Mouse (Mus musculus) brain, embryonic 14.5 days (tissue): Measurements from ENCODE around the gene Osbpl6. TPM values are rescaled to one million over a fixed set of nuclear protein-coding genes. Genes with fewer than 3 reads are reported as not detected.
A peak's percentile ranks its signal among the peaks of the same experiment; 100 is the strongest.

ENCODE experiments used
- DNase-seq: peaks from one replicate; pipeline ENCODE4 v3.0.0-alpha.2; 2011; ENCODE audit warnings: low read depth
- CTCF ChIP-seq: fragments of 200-500 bp; IDR thresholded peaks from 2 replicates; pipeline ENCODE4 v1.5.1; 2012; ENCODE audit warnings: inconsistent platforms, mild to moderate bottlenecking, moderate library complexity, borderline replicate concordance; ENCODE audit not compliant: insufficient read depth, insufficient read length; ENCODE audit errors: extremely low read depth
- POLR2A ChIP-seq: fragments of 200-500 bp; IDR thresholded peaks from 2 replicates; pipeline ENCODE4 v1.6.1; 2012; ENCODE audit warnings: mild to moderate bottlenecking, inconsistent platforms, borderline replicate concordance; ENCODE audit not compliant: poor library complexity, insufficient read depth, insufficient read length, severe bottlenecking; ENCODE audit errors: extremely low read depth
- polyA plus RNA-seq: library from polyadenylated mRNA; depleted of rRNA; stranded (reverse); fragments of >200 nt; gene quantifications from 2 replicates; pipeline ENCODE4 v1.2.3, GENCODE M21; 2012; rRNA removed

The Osbpl6 gene
- 13.2 and 18.4 TPM in 2 replicates for polyA plus RNA-seq

GRCm38 (mm10) chr2:76406151-76406936 is at the start of gene Osbpl6:
Gene Osbpl6, plus strand, starts transcription at chr2:76406508.
- peak; percentile 88 for DNase-seq
- TF ChIP-seq CTCF: no peak
- peak; percentile 88 for TF ChIP-seq POLR2A

DNA sequence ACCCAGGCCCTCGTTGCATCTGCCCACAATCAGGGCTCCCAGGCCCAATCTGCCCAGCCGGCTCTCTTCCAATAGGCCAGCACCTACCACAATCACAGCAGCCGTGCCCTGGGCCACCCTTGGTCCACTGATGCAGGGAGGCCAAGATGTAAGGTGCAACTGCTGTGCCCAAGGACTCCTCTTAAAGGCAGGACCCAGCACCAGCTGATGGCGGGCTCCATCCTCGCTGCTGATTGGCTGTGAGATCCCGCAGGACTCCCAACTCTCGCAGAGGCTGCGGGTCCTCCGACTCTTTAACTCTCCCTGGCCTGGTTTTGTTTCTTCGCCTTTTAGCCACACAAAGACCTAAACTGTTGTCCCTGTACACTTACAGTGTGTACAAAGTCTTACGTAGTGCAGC is 46.1 kb upstream of the Osbpl6 start, which contains the start of gene Cyct:
TSS of gene Cyct (minus strand) at position 225 of the 400 bp plus-strand sequence.
- no peak for TF ChIP-seq POLR2A
- no peak for DNase-seq

DNA sequence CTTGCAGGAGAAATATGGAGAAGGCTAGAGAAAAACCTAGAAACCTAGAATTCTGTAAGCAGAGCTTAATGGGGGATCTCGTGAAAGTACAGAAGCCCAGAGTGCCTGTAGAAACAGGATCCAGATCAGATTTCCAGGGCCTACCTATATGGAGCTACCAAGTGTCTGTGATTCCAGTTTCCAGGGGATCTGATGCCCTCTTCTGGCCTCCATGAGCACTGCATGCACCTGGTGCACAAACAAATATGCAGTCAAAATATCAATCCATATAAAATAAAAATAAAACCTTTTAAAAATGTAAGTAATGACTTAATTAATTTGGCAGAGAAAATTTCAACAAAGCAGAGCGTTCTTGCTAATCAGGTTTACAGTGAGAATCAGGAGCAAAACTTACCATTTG is 44.2 kb upstream of the Osbpl6 start:
- no peak for TF ChIP-seq POLR2A
- TF ChIP-seq CTCF: peak; percentile 55; the same call in 1 of the 2 replicates
- peak; percentile 48 for DNase-seq

GRCm38 (mm10) chr2:76365811-76366210 is 40.5 kb upstream of the Osbpl6 start:
- DNase-seq: no peak
- TF ChIP-seq POLR2A: no peak
- no peak for TF ChIP-seq CTCF

DNA sequence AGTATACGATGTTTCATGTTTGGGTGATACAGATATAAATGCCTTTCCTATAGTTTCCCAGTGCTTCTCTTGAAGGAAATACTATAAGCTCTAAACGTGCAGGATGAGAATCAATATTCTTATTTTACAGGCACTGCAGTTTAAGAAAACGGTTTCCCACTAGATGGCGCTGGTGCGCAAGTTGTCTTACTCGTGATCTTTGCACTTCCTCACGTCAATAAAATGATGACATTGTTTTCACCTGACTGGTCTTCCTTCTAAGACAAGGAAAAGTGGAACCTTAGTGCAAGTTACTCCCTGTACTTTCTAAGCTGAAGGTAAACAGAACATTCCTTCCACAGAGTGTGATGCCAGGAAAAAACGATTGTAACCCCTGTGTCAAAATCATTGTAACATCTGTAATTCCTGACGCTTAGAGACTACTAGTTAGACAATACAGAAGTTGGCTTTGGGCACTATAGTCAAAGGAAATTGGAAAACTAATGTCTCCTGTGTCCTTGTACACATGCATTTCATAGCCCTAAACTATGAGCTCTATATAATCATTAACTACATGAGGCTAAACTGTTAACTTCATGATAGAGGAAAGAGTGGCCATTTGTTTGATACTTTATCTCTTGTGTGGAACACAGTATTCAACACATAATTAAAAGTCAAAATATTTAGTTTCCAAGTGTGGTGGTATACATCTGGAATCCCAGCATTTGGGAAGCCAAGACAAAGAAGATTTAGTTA is 39.0 kb upstream of the Osbpl6 start:
- DNase-seq: peak; percentile 91
- TF ChIP-seq CTCF (peak; percentile 79), POLR2A (no peak)

- DNase-seq: no peak
- TF ChIP-seq CTCF: no peak
- no peak for TF ChIP-seq POLR2A
Observed at GRCm38 (mm10) chr2:76368861-76369660, 37.2 kb upstream of the Osbpl6 start.

DNA sequence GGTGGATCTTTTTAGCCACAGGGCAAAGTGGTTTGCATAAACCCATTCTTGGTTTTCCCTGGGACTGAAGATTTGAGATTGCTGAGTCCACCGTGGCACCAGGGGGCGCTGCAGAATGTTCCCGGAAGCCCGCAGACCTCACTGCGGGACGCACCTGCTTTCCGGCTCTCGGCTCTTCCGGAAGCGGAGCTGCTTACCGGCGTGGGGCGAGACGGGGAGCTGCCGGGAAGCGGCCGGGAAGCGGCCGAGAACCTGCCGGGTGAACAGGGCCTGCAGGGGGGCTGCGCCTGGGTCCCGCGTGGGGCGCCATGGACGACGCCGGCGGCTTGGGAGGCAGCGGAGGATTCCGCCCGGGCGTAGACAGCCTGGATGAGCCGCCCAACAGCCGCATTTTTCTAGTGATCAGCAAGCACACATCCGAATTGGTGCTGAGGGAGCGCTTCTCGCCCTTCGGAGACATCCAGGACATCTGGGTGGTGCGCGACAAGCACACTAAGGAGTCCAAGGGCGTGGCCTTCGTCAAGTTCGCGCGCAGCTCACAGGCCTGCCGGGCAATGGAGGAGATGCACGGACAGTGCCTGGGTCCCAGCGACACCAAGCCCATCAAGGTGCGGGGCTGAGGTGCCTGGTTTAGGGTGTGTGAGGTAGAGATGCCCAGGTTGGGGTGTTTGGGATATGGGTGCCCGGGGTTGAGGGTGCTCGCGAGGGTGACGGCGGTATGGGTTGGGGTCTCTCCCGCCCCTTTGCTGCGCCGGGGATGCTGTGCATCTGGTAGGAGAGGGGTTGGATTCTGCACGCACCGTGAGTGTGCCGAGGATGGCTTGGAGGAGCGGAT is 36.3 kb upstream of the Osbpl6 start, which contains the start of gene Rbm45:
TSS of gene Rbm45 (plus strand) at position 164 of the 835 bp plus-strand sequence.
- DNase-seq: peak; percentile 95
- TF ChIP-seq POLR2A: peak; percentile 63; the same call in 1 of the 2 replicates
- peak; percentile 92 for TF ChIP-seq CTCF

DNA sequence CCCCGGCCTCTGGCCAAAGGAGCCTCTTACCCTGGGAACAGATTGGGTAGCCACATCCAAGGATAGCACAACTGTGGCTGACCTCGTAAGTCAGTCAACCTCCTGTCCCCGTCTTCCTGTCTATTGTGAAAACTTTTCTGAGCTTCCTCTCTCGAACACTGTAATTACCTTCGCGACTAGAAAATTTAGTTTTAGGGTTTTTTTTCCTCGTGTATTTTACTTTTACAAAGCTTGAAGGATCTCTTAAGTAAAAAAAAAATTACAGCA is 35.7 kb upstream of the Osbpl6 start:
- no peak for TF ChIP-seq POLR2A
- no peak for DNase-seq

DNA sequence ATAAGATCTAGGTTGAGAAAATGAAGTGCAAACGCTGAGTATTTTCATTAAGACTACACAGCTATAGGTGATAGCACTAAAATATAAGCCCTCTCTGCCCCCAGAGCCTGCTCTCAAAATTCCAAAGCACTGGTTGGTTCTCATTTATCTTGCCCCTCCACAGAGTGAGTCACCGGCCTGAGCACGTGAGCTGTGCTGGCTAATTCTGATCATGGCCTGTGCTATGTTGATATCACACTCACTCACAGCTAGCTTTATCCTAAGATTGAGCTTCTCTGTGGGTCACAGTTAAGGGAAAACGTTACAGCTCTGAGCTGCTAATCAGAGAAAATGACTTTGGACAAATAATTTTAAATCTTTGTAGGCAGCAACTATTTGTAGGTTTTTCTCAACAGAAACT is 34.1 kb upstream of the Osbpl6 start:
- no peak for TF ChIP-seq CTCF
- no peak for TF ChIP-seq POLR2A

GRCm38 (mm10) chr2:76374544-76375206 is 31.6 kb upstream of the Osbpl6 start:
- TF ChIP-seq POLR2A: no peak
- DNase-seq: no peak

More for the DNA sequence above, 34.1 kb upstream of the Osbpl6 start:
- no peak for DNase-seq
